Mouse (Mus musculus) limb, embryonic 11.5 days (tissue): Measurements from ENCODE around the gene Arhgap9. TPM values are rescaled to one million over a fixed set of nuclear protein-coding genes. Genes with fewer than 3 reads are reported as not detected.

Experiments
- ATAC-seq: fragments of 200-750 bp; cut with Nextera tagmentation; 2 replicates; pipeline ENCODE4 v1.8.0; 2017; ENCODE audit warnings: low read depth; ENCODE audit not compliant: insufficient number of reproducible peaks, low FRiP score, low TSS enrichment
- DNase-seq: peaks from one replicate; pipeline ENCODE4 v3.0.0-alpha.2; 2015; ENCODE audit warnings: low spot score
- H3K27ac ChIP-seq: fragments of 300-500 bp; sonication (generic); replicated peaks from 2 replicates; pipeline ENCODE4 v1.5.1; 2014; ENCODE audit warnings: low read depth, mild to moderate bottlenecking, low read length
- H3K27me3 ChIP-seq: fragments of 300-500 bp; sonication (generic); 2 replicates; pipeline ENCODE4 v1.6.1; 2014; ENCODE audit warnings: mild to moderate bottlenecking, low read length, mixed read lengths; ENCODE audit not compliant: control insufficient read depth, insufficient read depth
- H3K36me3 ChIP-seq: fragments of 300-500 bp; sonication (generic); 2 replicates; pipeline ENCODE4 v1.6.1; 2014; ENCODE audit warnings: mild to moderate bottlenecking, low read length, moderate library complexity, mixed read lengths; ENCODE audit not compliant: control insufficient read depth, insufficient read depth
- H3K4me1 ChIP-seq: fragments of 300-500 bp; sonication (generic); 2 replicates; pipeline ENCODE4 v1.6.1; 2014; ENCODE audit warnings: low read length, mixed read lengths; ENCODE audit not compliant: control insufficient read depth, insufficient read depth
- H3K4me2 ChIP-seq: fragments of 300-500 bp; sonication (generic); 2 replicates; pipeline ENCODE4 v1.6.1; 2014; ENCODE audit warnings: low read depth, mild to moderate bottlenecking, moderate library complexity; ENCODE audit not compliant: severe bottlenecking
- H3K4me3 ChIP-seq: fragments of 300-500 bp; sonication (generic); 2 replicates; pipeline ENCODE4 v1.5.1; 2014; ENCODE audit warnings: low read depth, low read length
- H3K9ac ChIP-seq: fragments of 300-500 bp; sonication (generic); 2 replicates; pipeline ENCODE4 v1.6.1; 2014; ENCODE audit warnings: mild to moderate bottlenecking, low read length
- H3K9me3 ChIP-seq: fragments of 300-500 bp; sonication (generic); 2 replicates; pipeline ENCODE4 v1.6.1; 2016; ENCODE audit warnings: low read length; ENCODE audit not compliant: control insufficient read depth
- WGBS: fragments of 180-500 bp; shearing (Covaris S2); extraction: QIAGEN DNeasy Blood & Tissue Kit; methylation state at CpG from one replicate; pipeline ENCODE4 v1.1.7; 2014; 5-methylcytosine and 5-hydroxymethylcytosine counted together
- polyA plus RNA-seq: library from polyadenylated mRNA; unstranded; fragments of >200 nt; fragmentation: Nextera tagmentation; extraction: Ambion mirVana; gene quantifications from 2 replicates; pipeline ENCODE4 v1.2.1, GENCODE M21; 2014

Gene Arhgap9
- polyA plus RNA-seq, 1 experiment from 2014 or later: 5.3 TPM

DNA sequence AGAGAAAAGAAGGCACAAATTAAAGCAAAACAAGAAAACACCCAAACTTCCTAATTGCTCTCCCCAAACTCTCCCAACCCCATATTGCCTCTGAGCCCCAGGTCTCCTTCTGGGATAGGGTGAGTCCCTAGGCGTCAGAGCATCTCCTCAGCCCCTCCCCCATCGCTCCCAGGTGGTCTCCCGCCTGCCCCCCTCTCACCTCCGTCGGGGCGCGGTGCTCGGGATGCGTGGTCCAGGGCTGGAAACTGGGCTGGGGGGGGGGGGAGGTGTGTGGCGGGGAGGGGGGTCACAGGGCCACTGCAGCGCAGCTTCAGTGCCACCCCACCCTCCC, 19.6 kb downstream of the Arhgap9 start:
- 0% methylated on average over 4 of the region's 11 CpGs for WGBS
- Histone ChIP-seq H3K27ac (peak overlapping the region; percentile 82), H3K4me1 (0 out of 2 replicates have a peak, but pooled peaks cover 3% of the 10 kb centered on the region), H3K27me3 (0 out of 2 replicates have a peak, but pooled peaks cover 2% of the 10 kb centered on the region), H3K9ac (peak overlapping the region; percentile 70), H3K36me3 (no peaks in the 10 kb centered on the region), H3K4me3 (peak overlapping the region; percentile 48), H3K4me2 (peak overlapping the region; percentile 89), H3K9me3 (no peaks in the 10 kb centered on the region)
- ATAC-seq: 0 out of 2 replicates have a peak, but pooled peaks have one; percentile 23
- DNase-seq: peak; percentile 68

DNA sequence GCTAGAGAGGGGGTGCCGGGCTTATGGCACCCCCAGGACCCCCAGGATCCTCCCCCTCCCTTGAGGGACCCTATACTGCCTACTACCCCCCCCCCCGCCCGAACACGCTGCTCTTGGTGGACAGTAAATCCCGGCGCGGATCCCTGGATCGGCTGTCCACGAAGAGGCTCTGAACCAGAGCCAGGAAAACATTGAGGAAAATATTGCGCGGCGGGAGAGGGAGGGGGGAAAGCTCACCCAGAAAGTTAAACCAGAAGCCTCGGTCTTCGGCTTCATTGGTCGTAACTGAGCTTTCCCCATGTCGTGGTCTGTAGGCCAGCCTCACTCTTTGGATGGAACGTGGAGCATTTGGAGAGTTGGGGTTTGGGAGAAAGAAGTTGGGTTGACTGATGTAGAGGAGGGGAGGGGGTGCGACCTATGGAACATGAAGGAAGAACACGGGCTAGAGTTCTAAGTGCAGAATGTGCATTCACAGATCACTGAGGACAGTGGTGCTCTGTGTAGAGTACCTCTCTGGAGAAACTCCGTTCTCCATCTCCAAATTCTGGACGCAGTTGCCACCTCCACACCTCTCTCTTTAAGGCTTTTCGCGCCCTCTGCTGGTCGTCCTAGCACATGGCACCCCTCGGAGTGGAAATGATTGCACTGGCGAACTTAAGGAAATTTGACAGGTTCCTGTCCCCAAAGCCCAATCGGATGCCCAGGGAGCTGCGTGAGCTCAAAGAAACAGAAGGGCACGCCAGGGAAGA, 20.3 kb downstream of the Arhgap9 start, which contains the start of gene Gli1:
Gene Gli1, minus strand, starts transcription at position 84 of the 749 bp plus-strand sequence.
- H3K4me3 ChIP-seq: peak within 1 kb of the TSS; percentile 48
- ATAC-seq (peak; percentile 36; the same call in 1 of the 2 replicates), DNase-seq (peak; percentile 93)
- peak within 1 kb of the TSS; percentile 89 for H3K4me2 ChIP-seq
- H3K9ac ChIP-seq: peak within 1 kb of the TSS; percentile 70
- H3K27ac ChIP-seq: peak within 1 kb of the TSS; percentile 82
- H3K9me3 ChIP-seq: no peaks in the 10 kb centered on the region
- WGBS: under 1% methylated on average over 29 of the region's 29 CpGs
- no peaks in the 10 kb centered on the region for H3K36me3 ChIP-seq
- H3K27me3 ChIP-seq: 0 out of 2 replicates have a peak, but pooled peaks cover 2% of the 10 kb centered on the region
- H3K4me1 ChIP-seq: 0 out of 2 replicates have a peak, but pooled peaks cover 3% of the 10 kb centered on the region

DNA sequence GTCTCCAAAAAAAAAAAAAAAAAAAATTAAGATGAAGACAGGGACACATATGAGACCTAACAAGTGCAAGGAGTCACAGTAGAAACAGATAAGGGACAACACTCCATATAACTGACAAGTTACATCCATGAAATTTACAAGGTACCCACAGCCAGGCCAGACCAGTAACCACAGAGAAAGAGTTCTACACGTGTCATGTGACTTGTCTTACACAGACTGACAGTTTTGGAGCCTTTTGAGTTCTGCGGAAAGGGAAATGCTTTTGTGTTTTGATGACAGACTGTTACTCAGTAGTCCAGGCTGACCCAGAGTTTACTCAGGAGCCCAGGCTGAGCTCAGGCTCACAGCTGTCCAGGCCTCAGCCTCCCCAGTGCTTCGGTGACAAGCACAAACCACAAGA, 21.3 kb downstream of the Arhgap9 start:
- Histone ChIP-seq H3K27me3 (0 out of 2 replicates have a peak, but pooled peaks cover 2% of the 10 kb centered on the region), H3K27ac (no peak overlapping the region), H3K9ac (no peak overlapping the region), H3K36me3 (no peaks in the 10 kb centered on the region), H3K4me2 (no peak overlapping the region), H3K4me3 (no peak overlapping the region), H3K4me1 (0 out of 2 replicates have a peak, but pooled peaks cover 3% of the 10 kb centered on the region), H3K9me3 (no peaks in the 10 kb centered on the region)
- no peak for DNase-seq
- no peak for ATAC-seq
- 71% methylated on average over 3 of the region's 3 CpGs for WGBS

DNA sequence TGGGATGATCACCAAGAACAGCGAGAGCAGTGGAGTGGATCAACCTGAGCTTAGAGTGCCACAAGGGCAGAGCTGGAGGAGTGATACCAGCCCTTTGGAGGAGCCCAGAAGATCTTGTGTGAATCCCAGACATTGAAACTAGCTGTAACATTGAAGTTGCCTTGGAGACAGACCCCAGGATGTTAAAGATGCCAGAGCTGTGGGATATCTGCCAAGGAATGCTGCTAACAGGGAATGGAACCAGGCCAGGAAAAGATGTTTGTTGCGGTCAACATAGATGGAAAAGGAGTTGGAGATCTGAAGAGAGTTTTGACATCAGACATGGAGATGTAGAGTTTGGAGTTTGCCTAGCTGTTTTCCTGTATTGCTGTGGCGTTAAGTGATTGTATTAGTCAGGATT, 24.4 kb downstream of the Arhgap9 start:
- no peak overlapping the region for H3K4me2 ChIP-seq
- H3K27me3 ChIP-seq: no peaks in the 10 kb centered on the region
- WGBS: 85% methylated on average over 3 of the region's 3 CpGs
- no peaks in the 10 kb centered on the region for H3K36me3 ChIP-seq
- no peak overlapping the region for H3K27ac ChIP-seq
- DNase-seq (no peak), ATAC-seq (no peak)
- H3K9me3 ChIP-seq: no peaks in the 10 kb centered on the region
- no peak overlapping the region for H3K9ac ChIP-seq
- H3K4me1 ChIP-seq: no peaks in the 10 kb centered on the region
- H3K4me3 ChIP-seq: no peak overlapping the region

DNA sequence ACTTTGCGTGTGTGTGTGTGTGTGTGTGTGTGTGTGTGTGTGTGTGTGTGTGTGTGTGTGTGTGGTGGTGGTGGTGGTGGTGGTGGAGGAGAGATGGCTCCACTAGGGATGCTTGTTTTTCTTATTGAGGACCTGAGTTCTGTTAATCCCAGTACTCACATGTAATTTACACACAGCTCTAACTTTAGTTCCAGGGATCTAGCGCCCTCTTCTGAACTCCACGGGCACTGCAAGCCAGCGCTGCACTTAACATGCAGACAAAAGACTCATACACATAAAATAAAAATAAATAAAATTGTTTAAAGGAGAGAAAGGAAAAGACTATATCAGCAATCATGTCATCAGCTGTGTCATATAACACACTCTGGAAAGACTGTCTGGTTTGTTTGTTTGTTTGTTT, 27.2 kb downstream of the Arhgap9 start:
- Histone ChIP-seq H3K9me3 (no peaks in the 10 kb centered on the region), H3K4me1 (no peaks in the 10 kb centered on the region), H3K36me3 (no peaks in the 10 kb centered on the region), H3K9ac (no peak overlapping the region), H3K27me3 (no peaks in the 10 kb centered on the region), H3K4me3 (no peak overlapping the region), H3K4me2 (no peak overlapping the region), H3K27ac (no peak overlapping the region)
- WGBS: 76% methylated on average over 4 of the region's 4 CpGs
- no peak for ATAC-seq
- DNase-seq: no peak

DNA sequence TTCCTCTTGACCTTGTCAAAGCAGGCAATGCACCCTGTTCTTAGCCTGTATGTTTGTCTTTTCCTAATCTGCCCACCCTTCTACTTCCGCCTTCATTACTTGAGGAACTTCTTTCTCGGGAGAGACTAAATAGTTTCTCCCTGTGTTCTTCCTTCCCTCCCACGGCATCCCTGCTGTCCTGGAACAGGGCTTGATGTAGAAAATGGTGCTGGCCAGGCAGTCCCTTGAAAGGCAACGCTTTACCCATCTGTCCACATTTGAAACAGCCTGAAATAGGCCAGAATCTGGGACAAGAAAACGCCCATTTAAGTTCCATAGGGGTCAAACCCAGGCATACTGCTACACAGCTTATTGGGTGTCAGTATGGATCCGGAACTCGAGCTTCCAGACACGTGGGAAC, 28.0 kb downstream of the Arhgap9 start:
- Histone ChIP-seq H3K4me2 (no peak overlapping the region), H3K27ac (no peak overlapping the region), H3K27me3 (no peaks in the 10 kb centered on the region), H3K4me1 (no peaks in the 10 kb centered on the region), H3K9ac (no peak overlapping the region), H3K4me3 (no peak overlapping the region), H3K9me3 (no peaks in the 10 kb centered on the region), H3K36me3 (no peaks in the 10 kb centered on the region)
- ATAC-seq (no peak), DNase-seq (no peak)
- WGBS: 81% methylated on average over 8 of the region's 8 CpGs

DNA sequence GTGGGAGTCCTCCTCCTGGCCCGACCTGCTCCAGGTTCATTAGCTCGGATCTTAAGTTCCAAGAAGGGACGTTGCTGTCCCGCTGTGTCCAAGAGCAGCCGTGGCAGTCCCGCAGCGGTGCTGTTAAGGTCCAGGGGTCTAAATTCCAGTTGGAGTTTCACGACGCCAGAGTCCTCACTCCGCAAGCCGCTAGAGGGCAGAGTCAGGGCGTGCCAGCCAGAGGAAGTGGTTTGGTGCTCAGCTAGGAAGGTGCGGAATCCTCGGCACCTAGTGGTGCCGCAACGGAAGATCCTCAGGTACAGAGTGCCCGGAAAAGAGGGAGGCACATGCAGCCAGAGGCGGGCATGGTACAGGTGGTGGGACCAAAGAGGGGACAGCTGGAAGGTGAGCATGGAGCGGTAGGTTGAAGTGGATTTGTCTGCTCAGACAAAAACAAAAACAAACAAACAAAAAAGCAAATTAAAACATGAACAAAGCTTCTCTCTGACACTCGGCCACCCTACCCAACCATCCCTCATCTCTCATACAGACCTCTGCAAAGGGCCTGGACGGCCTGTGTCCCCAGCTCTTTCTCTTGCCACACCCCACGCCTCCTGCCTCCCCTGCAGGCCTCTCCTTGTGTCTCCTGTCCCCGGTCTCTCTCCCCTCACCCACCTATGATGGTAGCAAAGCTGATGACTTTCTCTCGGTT, 29.0 kb downstream of the Arhgap9 start:
- peak overlapping the region; percentile 36 for H3K4me2 ChIP-seq
- DNase-seq (peak; percentile 87), ATAC-seq (peak; percentile 65)
- H3K27me3 ChIP-seq: no peaks in the 10 kb centered on the region
- peak overlapping the region; percentile 34 for H3K9ac ChIP-seq
- no peaks in the 10 kb centered on the region for H3K9me3 ChIP-seq
- H3K36me3 ChIP-seq: no peaks in the 10 kb centered on the region
- H3K4me3 ChIP-seq: no peak overlapping the region
- WGBS: 12% methylated on average over 24 of the region's 24 CpGs
- H3K27ac ChIP-seq: no peak overlapping the region
- H3K4me1 ChIP-seq: no peaks in the 10 kb centered on the region

DNA sequence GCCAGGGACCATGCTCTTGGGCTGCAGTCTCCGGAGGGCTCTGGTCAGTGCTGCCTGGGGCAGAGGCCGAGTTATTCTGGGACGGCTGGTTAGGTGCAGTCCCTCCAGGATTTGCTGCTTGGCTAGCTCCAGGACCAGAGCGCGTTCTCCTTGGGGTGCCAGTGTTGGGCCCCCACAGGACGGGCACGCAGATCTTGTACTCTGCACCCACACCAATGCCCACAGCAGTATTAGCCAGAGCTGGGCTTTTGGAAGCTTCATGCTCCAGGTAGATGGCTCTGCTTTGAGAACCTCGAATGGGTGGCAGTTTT, 29.5 kb downstream of the Arhgap9 start:
- 76% methylated on average over 8 of the region's 8 CpGs for WGBS
- H3K9ac ChIP-seq: no peak overlapping the region
- ATAC-seq (no peak), DNase-seq (no peak)
- no peak overlapping the region for H3K27ac ChIP-seq
- H3K4me1 ChIP-seq: no peaks in the 10 kb centered on the region
- H3K9me3 ChIP-seq: no peaks in the 10 kb centered on the region
- H3K4me2 ChIP-seq: peak overlapping the region; percentile 36; the same call in 1 of the 2 replicates
- H3K36me3 ChIP-seq: no peaks in the 10 kb centered on the region
- no peak overlapping the region for H3K4me3 ChIP-seq
- no peaks in the 10 kb centered on the region for H3K27me3 ChIP-seq
